8 mouse cellular contexts compared by ENCODE assay signal in the genomic region with DNA sequence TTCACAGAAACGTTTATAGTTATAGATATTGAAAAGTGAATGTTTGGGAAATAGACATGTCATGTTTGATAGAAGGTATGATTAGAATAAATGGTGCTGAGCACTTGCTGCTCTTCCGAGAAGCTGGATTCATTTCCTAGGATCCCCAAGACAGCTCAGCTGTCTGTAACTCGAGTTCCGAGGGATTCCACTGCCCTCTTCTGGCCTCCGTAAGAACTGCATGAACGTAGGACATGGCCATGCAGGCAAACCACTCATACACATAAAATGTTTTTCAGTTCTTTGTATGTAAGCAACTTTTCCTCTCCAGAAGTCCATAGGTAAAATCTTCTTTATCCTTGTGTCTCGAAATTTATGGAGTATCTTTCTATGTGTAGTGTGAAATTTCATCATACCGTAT. TPM values are rescaled to one million over a fixed set of nuclear protein-coding genes. Genes with fewer than 3 reads are reported as not detected.
DNase-seq lines count a peak whose midpoint lies in the region; ATAC-seq and TF ChIP-seq lines count a peak whose summit lies in the region.

No protein-coding gene starts in this region.

- DNase-seq in intestine, embryonic 14.5 days (ENCODE audit: low spot score): peak; percentile 83
- DNase-seq in adrenal gland, postnatal 4 days (ENCODE audit: low spot score in 2 of 2): peak; percentile 8 to 12
- DNase-seq in heart, postnatal 10 days: peak; percentile 72 to 78
- peak; percentile 33 for DNase-seq in left cerebral cortex, adult 11 months (ENCODE audit: low spot score)
- DNase-seq in testis, postnatal 10 days (ENCODE audit: low spot score): peak; percentile 72

- no peak overlapping the region for H3K4me2 ChIP-seq in intestine, embryonic 14.5 days (ENCODE audit: low read length)
- no peak overlapping the region for H3K4me2 ChIP-seq in intestine, embryonic 15.5 days (replicated peaks)
- H3K4me2 ChIP-seq in midbrain, embryonic 16.5 days (ENCODE audit: low read length): no peak overlapping the region

- intact Hi-C loops in heart, postnatal 10 days (cut with DNase I): loop anchor here (2.0 to 5.0 kb wide), 2 partner anchors 35 to 279 kb away; no protein-coding TSS in a partner anchor

- no peak for TF ChIP-seq POLR2A in embryonic fibroblast, embryonic 13.5 days (IDR thresholded peaks at IDR 0.05; ENCODE audit: low read depth, low read length)

- no peaks in the 10 kb centered on the region for H3K9me3 ChIP-seq in intestine, embryonic 14.5 days (ENCODE audit: control insufficient read depth, low read length)
- H3K9me3 ChIP-seq in intestine, embryonic 15.5 days: no peaks in the 10 kb centered on the region
- no peaks in the 10 kb centered on the region for H3K9me3 ChIP-seq in midbrain, embryonic 16.5 days (replicated peaks; ENCODE audit: control insufficient read depth, low read length, poor library complexity, severe bottlenecking)

- 23% methylated on average over 8 of the region's 8 CpGs for WGBS in intestine, embryonic 14.5 days
- 26% methylated on average over 8 of the region's 8 CpGs for WGBS in intestine, embryonic 15.5 days
- 24% methylated on average over 8 of the region's 8 CpGs for WGBS in midbrain, embryonic 16.5 days

- H3K36me3 ChIP-seq in intestine, embryonic 14.5 days (ENCODE audit: control insufficient read depth, insufficient read depth, low read length): peaks cover 2% of the 10 kb centered on the region; the same call in 1 of the 2 replicates
- H3K36me3 ChIP-seq in intestine, embryonic 15.5 days: no peaks in the 10 kb centered on the region
- no peaks in the 10 kb centered on the region for H3K36me3 ChIP-seq in midbrain, embryonic 16.5 days (ENCODE audit: control insufficient read depth, insufficient read depth, low read length)

- H3K4me1 ChIP-seq in intestine, embryonic 14.5 days (replicated peaks; ENCODE audit: control insufficient read depth, insufficient read depth, low read length): no peaks in the 10 kb centered on the region
- H3K4me1 ChIP-seq in intestine, embryonic 15.5 days (replicated peaks): no peaks in the 10 kb centered on the region
- no peaks in the 10 kb centered on the region for H3K4me1 ChIP-seq in embryonic fibroblast, embryonic 13.5 days (ENCODE audit: control insufficient read depth, insufficient read depth, low read length)
- no peaks in the 10 kb centered on the region for H3K4me1 ChIP-seq in midbrain, embryonic 16.5 days (ENCODE audit: control insufficient read depth, insufficient read depth, low read length)

- H3K27ac ChIP-seq in intestine, embryonic 14.5 days (ENCODE audit: low read depth): no peak overlapping the region
- no peak overlapping the region for H3K27ac ChIP-seq in intestine, embryonic 15.5 days
- H3K27ac ChIP-seq in embryonic fibroblast, embryonic 13.5 days (ENCODE audit: insufficient read depth, low read length): no peak overlapping the region
- no peak overlapping the region for H3K27ac ChIP-seq in midbrain, embryonic 16.5 days (ENCODE audit: low read length)

- H3K4me3 ChIP-seq in intestine, embryonic 14.5 days (ENCODE audit: low read depth, low read length): no peak overlapping the region
- no peak overlapping the region for H3K4me3 ChIP-seq in intestine, embryonic 15.5 days (replicated peaks)
- no peak overlapping the region for H3K4me3 ChIP-seq in embryonic fibroblast, embryonic 13.5 days (ENCODE audit: insufficient read depth, low read length)
- no peak overlapping the region for H3K4me3 ChIP-seq in midbrain, embryonic 16.5 days (ENCODE audit: low read depth, low read length)

- no peak for ATAC-seq in intestine, embryonic 14.5 days (replicated peaks; ENCODE audit: low FRiP score, low TSS enrichment, low read depth)
- no peak for ATAC-seq in intestine, embryonic 15.5 days
- ATAC-seq in midbrain, embryonic 16.5 days: 0 out of 2 replicates have a peak, but pooled peaks have one; percentile 51

- peak; percentile 44; the same call in 1 of the 2 replicates for TF ChIP-seq CTCF in embryonic fibroblast, embryonic 13.5 days (IDR thresholded peaks at IDR 0.05; ENCODE audit: borderline replicate concordance, insufficient read depth, low read length)

- H3K9ac ChIP-seq in intestine, embryonic 14.5 days (ENCODE audit: low read length): no peak overlapping the region
- H3K9ac ChIP-seq in intestine, embryonic 15.5 days: no peak overlapping the region
- H3K9ac ChIP-seq in midbrain, embryonic 16.5 days (ENCODE audit: low read depth, low read length): no peak overlapping the region

- H3K27me3 ChIP-seq in intestine, embryonic 14.5 days (replicated peaks; ENCODE audit: control insufficient read depth, insufficient read depth, low read length): no peaks in the 10 kb centered on the region
- no peaks in the 10 kb centered on the region for H3K27me3 ChIP-seq in intestine, embryonic 15.5 days (replicated peaks)
- H3K27me3 ChIP-seq in midbrain, embryonic 16.5 days (ENCODE audit: control insufficient read depth, insufficient read depth, low read depth, low read length): no peaks in the 10 kb centered on the region

RNA-seq across cellular contexts. Expression of gene Eif1ax, which starts 50.6 kb away (rescaled TPM):
- polyA plus RNA-seq in intestine, embryonic 14.5 days (2014; fragmentation: Nextera tagmentation; extraction: Ambion mirVana): 132 and 135 TPM in 2 replicates
- 112 and 127 TPM in 2 replicates for polyA plus RNA-seq in intestine, embryonic 15.5 days (2015; fragmentation: Nextera tagmentation; extraction: Ambion mirVana)
- total RNA-seq in adrenal gland, postnatal 4 days (2021): 100 to 1,000 TPM in 1 of 2 experiments, 10 to 100 TPM in 1; 98.6 to 105 TPM
- 67.6 and 73.7 TPM in 2 replicates for polyA plus RNA-seq in embryonic fibroblast, embryonic 13.5 days (2011; ENCODE audit: insufficient read length, low read depth, missing spikeins)
- total RNA-seq in heart, postnatal 10 days (2021): 10 to 100 TPM; 98.4 to 99.3 TPM
- 91.2 and 97.3 TPM in 2 replicates for polyA plus RNA-seq in midbrain, embryonic 16.5 days (2015; fragmentation: Nextera tagmentation; extraction: Ambion mirVana)

Comparison
In these comparisons a context has a peak if more than half of its experiments do, and no peak if none do; other contexts are left out.
1. DNase-seq: peak in every context shown above with its lines; median percentile 83 in intestine, embryonic 14.5 days; 75 in heart, postnatal 10 days; 72 in testis, postnatal 10 days; 33 in left cerebral cortex, adult 11 months; 10 in adrenal gland, postnatal 4 days.